Mouse (Mus musculus) cerebellum, postnatal 25 days (tissue): ENCODE results near the gene Tiam1.

Source experiments
- DNase-seq, 2 experiments: peaks; one replicate each; pipeline ENCODE4 v3.0.0; 2021; ENCODE audit warnings: mixed read lengths in 2 of 2

Tiam1 gene

DNA sequence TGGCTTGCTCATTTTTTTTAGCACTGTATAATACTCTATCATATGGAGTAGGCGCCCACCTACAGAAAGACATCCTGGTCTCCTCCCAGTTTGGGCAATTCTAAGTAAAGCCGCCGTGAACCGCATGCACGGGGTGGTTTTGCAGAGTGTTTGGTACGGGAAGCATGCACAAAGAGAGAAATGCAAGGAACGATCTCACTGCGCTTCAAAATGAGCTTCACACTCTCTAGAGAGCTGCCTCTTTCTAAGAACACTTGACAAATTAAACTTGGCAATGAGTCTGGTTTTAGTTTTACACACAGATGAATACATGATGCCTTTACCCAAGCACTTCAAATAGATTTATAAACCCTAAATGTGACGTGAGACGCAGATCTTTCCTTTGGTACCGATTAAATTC, 196.8 kb downstream of the Tiam1 start:
- DNase-seq, result no peak

DNA sequence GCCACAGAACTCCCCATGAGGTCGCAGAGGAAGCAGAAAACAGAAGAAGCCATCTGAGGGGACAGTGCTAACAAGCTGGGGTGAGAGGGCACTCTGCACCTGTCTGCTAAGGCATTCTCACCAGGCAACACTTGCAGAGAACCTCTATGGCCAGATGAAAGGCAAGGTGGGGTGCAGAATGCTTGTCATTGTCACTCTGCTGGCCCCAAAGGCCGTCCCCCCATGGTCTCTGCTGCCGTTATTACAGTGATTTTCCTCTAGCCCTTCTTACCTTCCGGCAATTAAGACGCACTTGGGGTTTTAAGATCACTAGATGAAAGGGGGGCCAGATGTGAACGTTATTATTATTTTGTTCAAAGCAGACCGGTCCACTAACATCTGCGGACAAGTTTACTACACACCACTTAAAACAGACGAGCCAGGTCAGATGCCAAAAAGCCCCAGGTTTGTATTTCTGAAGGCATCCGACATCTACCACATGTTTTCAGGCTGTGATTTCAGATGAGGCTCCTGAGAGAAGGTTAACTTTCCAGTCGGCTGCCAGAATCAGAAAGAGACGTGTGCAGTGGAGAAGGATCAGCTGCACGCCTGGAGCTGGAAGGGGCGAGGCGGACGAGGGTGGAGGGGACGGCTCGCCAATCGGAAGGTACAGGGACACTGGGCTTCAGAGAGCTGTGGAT, 198.8 kb downstream of the Tiam1 start:
- DNase-seq, result peak in 1 of 2 experiments; percentile 33

DNA sequence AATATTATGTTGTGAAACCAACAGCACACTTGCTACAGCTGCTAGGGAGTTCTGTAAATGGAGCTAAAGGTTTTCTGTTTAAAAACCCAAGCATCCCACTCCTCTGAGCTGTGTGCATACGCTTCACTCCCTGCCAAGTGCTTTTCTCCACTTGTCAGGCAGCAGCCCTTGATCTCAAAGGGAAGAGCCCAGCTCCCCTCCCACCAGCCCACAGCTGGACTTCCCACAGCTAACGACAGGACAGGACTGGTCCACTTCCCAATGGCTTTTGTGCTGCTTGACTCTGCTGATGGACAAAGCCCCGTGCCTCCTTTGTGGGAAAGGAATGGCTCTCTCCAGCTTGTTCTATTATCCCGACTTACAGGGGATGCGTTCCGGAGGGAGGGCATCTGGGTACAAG, 199.5 kb downstream of the Tiam1 start:
- peak in 1 of 2 experiments; percentile 43 for DNase-seq

DNA sequence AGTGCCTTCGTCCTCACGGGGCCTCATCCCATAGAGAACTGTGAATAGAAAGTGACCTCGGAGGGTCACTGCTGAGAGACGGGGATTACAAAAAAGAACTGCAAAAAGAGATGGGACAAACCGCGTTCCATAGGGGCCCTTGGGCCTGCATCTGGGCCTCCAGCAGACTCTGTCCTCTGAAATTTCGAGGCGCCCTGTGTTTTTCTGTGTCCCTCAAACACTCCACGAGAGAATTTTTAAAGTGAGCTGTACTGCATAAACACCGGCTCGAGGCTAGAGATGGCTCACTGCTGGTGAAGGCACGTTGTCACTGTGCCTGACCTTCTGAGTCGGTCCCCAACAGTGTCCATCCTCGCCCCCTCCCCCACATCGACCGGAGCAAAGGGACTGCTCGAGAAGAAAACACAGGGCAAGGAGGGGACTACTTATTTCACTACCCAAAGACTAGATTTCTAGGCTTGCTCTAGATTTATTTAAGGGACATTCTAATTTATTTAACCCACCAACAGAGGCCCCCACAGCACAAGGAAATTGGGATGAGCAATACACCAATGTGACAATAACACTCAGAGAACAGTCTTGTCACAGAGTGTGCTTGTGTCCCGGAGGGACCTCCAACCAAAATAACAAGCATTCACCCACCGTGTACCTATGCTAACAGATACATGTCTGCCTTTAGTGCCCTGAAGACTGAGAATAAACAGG, 200.2 kb downstream of the Tiam1 start:
- DNase-seq, result peak; percentile 50 to 56

DNA sequence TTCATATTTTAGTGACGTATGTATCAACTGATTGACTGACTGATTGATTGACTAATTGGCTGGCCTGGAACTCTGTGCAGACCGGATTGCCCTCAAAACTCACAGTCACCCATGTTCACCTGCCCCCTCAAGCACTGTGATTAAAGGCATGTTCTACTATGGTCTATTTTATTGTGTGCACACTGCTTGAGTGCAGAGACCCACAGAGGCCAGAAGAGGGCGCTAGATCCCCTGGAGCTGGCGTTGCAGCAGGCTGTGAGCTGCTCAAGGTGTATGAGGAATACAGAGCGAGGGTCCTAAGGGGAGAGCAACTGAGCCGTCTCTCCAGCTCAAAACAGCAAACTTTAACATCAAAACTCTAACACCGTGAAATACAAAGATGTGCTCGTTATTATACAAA, 202.9 kb downstream of the Tiam1 start:
- DNase-seq, result peak in 1 of 2 experiments; percentile 36

DNA sequence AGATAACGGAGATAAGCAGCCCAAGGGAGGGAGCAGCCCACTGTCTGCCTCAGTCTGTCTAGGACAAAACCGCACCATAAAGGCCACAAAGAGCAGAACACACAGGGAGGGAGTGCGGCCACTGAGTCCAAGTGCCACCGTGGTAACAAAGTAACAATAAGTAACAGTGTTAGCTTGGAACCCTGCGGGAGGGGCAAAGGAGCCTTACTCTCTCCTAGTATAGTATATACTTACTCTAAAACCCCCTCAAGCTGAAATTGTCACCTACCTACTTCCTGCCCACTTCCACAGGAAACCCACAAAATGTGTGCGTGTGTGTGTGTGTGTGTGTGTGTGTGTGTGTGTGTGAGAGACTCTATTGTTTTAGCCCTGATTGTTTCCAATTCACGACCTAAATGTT, 205.3 kb downstream of the Tiam1 start:
- no peak for DNase-seq

DNA sequence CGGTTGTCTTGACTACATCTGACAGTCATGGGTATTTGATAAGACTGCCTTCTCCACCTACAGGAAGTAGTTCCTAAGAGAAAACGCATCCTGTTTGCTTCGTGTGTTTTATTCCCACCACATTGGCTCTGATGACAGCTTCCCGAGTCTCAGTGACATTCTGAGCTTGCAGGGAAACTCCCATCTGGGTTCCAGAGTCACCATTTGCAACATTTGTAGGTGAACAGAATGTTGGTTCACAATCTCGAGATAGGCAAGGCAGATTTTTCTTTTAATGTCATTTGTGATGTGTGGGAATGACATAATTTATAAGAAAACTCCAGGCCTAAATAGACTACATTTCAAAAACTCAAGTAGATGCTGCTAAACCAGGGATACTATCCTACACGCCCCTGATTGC, 207.0 kb downstream of the Tiam1 start:
- no peak for DNase-seq

DNA sequence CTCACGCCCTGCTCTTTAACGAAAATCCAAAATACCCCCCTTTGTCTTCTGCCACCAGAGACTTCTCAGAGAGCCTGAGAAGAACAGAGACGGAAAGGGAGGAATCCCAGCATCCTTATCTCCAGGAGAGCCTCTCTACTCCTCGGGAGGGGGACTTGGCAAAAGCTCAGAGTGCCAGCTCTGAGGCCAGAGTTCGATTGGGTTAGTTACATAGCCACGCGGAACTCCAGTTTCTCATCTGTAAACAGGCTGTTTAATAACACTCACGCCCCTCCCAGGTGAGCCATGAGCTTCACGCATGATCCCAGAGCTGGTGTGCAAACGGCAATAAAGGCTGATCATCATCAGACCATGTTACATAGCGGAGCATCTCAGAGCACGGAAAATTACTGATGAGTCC, 208.2 kb downstream of the Tiam1 start:
- DNase-seq, result peak in 1 of 2 experiments; percentile 63

DNA sequence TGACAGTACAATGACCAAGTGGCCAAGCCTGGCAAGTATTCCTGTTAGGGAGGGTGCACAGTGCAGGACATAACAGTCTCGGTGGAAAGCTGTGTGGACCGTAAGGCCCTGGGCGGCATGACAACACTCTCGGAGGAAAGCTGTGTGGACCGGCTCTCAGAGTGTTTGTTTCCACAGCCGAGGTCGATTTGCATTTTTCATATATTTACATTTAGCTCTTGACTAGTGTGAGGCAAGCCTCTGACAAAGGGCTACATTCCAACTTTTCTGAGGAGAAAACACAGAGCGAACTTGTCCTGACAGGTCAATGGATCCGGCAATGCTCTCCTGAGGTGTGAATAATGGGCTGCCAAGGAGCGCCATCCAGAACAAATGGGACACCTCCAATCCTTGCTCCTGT, 209.0 kb downstream of the Tiam1 start:
- DNase-seq, result peak; percentile 34 to 46

DNA sequence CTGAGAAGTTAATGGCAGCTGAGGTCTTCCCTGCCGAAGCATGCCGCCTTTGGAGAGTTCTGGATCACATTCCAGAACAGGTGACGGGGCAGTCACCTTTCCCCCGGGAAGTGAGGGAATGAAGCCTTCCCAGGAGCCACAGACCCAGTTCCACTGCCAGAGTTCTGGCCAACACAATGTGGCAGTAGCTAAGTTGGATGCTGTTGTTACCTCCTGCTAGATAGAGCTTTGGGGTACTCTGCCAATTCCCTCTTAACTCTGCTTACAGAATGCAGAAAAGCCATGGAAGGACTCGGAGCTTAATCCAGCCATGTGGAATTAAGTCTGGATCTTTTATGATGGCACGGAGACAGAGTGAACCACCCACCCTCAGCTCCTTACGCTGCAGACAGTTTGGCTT, 209.6 kb downstream of the Tiam1 start:
- peak in 1 of 2 experiments; percentile 64 for DNase-seq

DNA sequence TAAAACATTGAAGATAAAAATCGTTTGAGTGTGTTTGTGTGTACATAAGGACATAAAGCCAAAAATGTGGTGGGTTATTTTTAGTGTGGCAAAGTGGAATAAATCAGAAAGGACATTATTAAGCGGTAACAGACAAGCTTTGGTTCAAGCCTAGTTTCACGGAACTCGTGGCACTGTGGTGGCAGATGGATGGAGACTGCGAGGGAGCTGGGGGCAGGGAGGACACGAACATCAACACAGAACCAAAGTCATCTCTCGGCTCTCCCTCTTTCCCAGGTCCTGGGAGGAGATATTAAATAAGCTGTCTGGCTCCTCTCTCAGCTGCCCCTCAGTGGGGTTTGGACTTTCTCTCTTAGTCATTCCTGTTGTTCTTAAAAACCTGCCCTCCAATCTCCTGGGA, 215.0 kb downstream of the Tiam1 start:
- DNase-seq, result peak; percentile 61 to 72

DNA sequence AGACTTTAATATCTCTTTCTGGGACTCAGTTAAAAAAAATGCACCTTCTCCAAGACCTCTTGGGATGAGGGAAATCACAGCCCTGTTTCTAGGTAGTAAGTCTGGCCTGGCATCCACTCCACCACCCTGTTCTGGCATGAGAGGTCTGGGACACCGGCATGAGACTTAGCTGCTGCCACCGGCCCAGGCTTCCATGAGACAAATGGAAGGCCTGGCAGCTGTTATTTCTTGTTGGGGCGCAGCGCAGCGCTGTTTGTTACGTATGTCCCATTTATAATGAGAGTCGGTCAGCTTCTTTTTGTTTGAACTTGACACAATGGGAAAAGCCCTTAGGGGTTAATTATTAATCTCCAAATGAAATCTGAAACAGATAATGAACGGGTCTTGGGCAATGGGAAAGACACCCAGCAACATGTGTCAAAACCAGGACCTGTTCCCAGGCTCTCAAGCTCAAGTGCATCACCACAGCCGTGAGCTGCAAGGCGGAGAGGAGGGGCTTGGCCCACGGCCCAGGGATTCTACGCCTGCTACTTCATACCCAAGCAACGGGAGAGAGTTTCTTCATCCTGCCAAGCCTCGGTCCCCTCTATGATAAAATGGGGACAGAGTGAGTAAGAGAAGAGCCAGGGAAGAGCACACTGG, 219.2 kb downstream of the Tiam1 start:
- peak; percentile 67 to 84 for DNase-seq

DNA sequence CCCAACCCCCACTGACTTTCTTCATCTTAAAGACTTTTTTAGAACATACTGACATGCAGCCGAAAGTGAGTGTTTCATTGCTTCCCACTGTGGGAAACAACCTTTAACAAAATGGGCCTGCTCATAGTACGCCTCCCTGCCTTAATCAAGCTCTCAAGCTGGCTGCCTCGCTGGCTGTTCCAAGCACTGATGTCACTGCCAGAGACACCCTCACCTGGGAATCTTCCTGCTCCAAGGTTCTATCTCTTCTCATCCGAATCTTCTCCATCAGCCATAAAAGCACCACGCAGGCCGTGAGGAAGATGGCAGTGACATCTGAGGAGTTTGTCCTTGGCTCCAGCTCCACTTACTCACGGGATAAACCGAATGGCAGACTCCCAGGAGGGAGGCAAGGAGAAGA, 220.3 kb downstream of the Tiam1 start:
- peak; percentile 61 to 63 for DNase-seq

DNA sequence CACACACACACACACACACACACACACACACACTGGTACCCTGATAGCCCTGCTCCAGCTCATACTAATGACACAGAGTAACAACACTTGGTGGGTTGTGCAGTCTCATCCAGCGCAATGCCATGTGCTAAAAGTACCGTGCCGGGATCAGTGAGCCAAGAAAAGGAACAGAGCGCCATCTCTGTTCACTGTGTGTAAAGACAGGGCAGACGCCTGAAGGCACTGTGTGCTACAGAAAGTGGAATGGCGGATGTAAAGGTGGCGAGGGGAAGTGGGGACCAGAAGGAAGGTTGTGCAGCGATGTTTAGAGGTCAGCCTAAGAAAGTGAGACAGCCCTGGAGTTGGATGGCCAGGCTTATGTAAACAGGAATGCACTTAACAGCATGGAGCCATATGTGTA, 221.1 kb downstream of the Tiam1 start:
- peak in 1 of 2 experiments; percentile 55 for DNase-seq

DNA sequence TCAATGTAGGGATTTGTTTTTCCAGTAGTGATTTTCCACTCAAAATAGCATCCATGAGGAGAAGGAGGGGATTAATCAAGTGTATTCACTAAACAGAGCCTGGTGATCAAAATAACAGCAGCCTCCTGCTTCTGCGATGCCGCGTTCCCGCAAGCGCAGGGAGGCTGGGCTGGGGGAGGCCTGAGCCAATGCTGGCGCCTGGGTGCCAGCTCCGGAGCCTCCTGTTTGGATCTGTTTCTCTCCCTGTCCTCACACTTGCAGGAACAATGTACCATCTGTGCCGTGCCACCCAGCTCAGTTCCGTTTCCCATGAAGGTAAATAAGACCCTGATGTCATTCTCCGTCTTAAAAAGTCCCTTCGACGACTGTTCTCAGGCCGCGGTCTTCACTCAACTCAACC, 222.2 kb downstream of the Tiam1 start:
- DNase-seq, result peak; percentile 85 to 87

DNA sequence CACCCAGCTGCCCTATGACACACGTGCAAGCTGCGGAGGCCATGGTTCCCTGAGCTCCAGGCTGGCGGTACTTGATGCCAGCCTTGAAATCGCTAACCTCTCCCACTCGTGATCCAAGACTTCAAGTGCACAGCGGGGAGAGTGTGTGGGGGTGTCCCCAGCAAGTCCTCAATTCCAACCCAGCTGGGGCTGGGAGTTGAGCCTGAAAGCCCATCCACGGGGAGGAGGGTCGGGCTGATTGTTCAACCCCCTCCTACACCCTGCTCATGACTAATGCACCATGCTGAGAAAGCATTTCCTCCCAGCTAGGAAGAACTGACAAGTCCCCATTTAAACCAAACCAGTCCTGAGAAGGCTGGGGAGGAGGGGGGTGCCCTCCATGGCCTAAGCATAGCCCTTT, 223.2 kb downstream of the Tiam1 start:
- DNase-seq, result no peak

DNA sequence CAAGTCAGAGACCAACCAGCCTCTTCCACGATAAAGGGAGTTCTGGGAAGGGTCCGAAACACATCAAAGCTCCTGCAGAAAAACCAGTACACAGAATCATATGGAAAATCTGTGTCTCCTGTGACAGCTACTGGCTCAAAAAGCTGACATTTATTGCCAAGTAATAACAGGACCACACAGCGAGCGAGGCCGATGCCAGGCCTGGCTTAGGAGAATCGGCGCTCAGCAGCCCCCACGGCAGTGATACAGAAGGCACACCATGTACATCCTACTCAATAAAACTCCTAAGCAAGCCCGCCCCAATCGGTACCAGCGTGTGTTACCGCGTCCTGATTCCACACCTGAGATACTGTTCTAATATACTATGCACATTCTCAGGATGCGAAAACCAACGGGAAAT, 226.2 kb downstream of the Tiam1 start:
- peak; percentile 68 to 74 for DNase-seq

DNA sequence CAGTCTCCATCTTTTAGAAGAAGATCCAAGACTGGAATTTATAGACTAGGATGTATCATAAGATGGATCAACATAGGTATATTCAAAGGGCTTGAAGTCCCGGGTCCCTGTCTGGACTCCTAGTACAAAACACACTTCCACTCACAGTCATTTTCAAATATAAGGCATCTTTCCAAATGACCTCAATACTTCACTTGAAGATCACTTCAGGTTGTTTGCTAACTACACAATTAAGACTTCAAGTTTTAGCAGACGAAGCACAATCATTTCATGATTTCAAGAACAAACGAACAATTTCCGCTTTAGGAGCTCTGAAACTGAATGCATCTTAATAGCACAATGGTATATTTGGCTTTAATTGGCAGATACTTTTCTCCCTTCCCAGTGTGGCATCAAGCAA, 228.6 kb downstream of the Tiam1 start:
- no peak for DNase-seq

DNA sequence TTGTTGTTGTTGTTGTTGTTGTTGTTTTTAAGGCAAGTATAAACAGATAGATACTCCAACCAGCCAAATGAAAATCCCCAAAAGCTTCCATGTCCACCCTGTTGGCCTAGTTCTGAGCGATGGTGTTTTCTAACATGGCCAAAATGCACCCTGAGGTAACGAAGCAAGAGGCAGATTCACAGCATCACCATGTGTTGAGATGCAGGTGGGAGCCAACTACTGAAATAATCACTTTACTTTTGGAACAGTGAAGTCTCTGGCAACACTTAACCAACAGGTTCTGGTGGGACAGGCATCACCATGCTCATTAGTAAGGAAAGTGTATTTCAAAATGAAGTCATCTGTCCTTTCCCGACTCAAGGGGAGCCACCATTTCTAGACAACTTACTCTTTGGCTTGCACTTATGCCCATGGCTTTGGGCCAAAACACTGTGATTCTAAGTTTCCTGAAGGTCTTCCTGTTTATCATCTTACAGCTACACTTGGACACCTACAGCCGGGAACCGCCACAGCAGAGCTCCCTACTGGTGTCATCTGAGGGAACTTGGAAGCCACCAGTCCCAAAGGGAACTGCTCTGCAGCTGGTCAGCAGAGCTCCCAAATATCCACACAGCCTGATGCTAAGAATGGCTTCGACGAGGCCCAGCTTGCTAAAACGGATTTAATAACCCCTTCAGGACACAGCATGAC, 230.7 kb downstream of the Tiam1 start:
- DNase-seq, result peak in 1 of 2 experiments; percentile 47

DNA sequence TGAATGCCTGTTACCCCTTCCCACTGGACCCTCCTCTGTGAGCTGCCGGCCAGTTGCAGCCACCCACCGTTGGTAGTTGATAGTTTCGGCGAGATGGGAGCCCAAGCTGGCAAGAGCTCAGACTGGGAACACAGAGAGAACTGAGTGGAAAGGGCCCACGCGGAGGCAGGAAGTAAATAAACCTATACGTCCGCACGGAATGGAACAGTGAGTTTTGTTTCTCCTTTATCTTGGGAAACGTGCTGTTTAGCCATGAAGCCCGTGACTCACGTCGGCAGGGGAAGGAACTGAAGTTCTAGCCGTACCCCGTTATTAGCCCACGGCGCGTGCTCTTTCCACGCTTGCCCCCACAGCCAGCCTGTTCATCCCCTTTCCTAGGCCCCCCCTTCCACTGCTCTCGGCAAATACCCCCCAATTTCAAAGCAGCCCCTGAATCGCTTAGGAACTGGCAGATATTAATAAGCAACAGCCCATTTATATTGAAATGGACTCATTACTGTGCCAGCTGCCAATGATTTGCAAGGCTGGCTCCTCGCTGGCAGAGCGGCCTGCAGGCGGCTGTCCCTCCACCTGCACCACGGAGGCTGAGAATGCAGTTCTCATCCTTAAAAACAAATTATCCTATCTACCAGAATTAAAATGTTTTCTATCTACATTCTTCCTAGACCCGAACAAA, 234.0 kb downstream of the Tiam1 start:
- DNase-seq, result peak in 1 of 2 experiments; percentile 63

DNA sequence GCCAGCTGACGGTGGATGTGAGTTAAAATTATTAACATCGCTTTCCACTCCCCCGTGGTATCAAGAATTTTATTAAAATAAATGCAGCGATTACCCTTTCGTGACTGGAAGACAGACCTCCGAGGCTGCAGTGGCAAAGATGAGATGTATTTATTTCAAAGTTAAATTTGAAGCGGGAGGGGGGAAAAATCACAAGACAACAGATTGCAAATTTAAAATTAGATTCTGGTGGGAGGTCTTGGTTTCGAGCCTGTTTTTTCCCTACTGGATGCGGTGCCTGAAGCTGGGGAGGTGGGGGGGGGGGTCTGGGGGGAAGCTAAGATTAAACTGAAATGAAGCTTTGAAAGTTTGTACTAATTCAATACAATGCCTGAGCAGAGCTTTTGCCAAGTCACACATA, 235.9 kb downstream of the Tiam1 start:
- no peak for DNase-seq

DNA sequence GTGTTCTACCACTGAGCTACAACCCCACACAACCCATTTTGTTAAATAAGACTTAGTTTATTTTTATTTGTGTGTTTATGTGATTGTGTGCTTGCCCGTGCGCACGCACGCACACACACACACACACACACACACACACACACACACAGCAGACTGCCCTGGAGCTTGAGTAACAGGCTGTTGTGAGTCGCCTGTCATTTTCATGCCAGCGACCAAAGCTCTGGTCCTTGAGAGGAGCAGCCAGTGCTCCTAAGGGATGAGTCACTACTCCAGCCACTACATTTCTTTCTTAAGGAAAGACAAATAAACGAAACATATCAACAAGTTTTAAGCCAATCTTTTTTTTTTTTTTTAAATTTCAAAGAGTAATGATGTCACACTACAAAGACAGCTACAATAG, 236.7 kb downstream of the Tiam1 start:
- DNase-seq, result no peak
